Mouse (Mus musculus): Measurements from ENCODE around the gene Fbxl8. TPM values are rescaled to one million over a fixed set of nuclear protein-coding genes. Genes with fewer than 3 reads are reported as not detected.

Fbxl8 gene
- polyA plus RNA-seq, 1 experiment from 2014 or later = 4.9 TPM

DNA sequence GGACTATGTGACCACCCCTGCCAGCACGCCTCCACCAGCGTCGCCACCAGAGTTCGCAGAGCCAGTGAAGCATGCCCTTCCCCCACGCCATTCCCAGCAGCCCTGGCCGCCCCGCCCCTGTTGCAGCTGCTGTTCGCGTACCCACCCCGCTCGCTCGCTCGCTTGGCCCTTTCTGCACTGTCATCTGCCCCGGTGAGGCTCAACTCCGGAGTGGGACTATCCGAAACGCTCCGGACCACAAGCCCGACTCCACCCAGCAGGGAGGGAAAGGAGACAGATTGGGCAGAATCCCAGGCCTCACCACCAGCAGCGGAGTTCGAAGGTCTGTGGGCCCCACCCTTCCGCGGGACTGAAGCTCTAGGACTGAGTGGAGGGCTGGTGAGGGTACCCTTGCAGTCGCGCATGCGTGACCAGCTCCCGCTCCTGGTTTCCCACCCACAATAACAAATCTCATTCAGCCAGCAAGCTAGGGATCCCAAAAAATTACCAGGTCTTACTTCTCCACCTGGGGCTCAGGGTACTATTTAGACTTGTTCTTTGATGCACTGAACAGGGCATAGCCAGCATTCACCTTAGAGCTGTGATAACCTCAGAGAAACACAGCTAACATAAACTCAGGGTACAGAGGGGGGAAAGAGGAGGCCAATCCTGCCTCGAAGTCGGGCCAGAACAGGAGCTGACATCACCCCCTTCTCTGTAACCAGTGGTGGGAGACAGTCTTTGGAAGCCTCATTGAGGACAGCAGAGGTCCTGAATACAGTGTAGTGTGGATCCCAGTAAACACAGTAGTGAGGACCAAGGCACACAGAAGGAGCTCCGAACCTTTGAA is 12.1 kb downstream of the Fbxl8 start:
- peak overlapping the region; percentile 50 for H3K9ac ChIP-seq (ENCODE audit: low read length)
- WGBS = 4% methylated on average over 30 of the region's 30 CpGs

DNA sequence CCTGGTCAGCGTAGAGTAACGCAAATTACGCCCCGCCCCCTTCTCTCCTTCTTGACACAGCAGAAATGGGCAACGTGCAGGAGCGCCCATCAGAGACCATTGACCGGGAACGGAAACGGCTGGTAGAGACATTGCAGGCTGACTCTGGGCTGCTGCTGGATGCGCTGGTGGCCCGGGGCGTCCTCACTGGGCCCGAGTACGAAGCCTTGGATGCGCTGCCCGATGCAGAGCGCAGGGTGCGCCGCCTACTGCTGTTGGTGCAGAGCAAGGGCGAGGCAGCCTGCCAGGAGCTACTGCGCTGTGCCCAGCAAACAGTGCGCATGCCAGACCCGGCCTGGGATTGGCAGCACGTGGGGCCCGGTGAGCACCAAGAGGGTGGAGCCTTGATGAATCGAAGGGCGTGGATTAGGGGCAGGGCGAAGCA is 14.5 kb downstream of the Fbxl8 start:
- 4% methylated on average over 28 of the region's 28 CpGs for WGBS
- H3K27ac ChIP-seq (ENCODE audit: low read length) = no peak overlapping the region
- H3K4me3 ChIP-seq (ENCODE audit: low read length) = peak overlapping the region; percentile 27
- H3K27me3 ChIP-seq (ENCODE audit: control insufficient read depth, insufficient read depth, low read depth, low read length) = peaks cover 54% of the 10 kb centered on the region
- no peaks in the 10 kb centered on the region for H3K36me3 ChIP-seq (ENCODE audit: control insufficient read depth, insufficient read depth, low read length)
- peak; percentile 57 for ATAC-seq (ENCODE audit: low read depth)
- peaks cover 27% of the 10 kb centered on the region for H3K4me1 ChIP-seq (replicated peaks; ENCODE audit: control insufficient read depth, insufficient read depth, low read length)
- no peaks in the 10 kb centered on the region for H3K9me3 ChIP-seq (ENCODE audit: control insufficient read depth, low read length)
- H3K9ac ChIP-seq (ENCODE audit: low read length) = 0 out of 2 replicates have a peak overlapping the region, but pooled peaks have one; percentile 4
- H3K4me2 ChIP-seq (ENCODE audit: low read depth, low read length) = peak overlapping the region; percentile 48

More for the DNA sequence above, 12.1 kb downstream of the Fbxl8 start:
- Histone ChIP-seq H3K9me3 (ENCODE audit: control insufficient read depth, low read length) (no peaks in the 10 kb centered on the region), H3K4me2 (ENCODE audit: low read depth, low read length) (peak overlapping the region; percentile 74), H3K4me1 (replicated peaks; ENCODE audit: control insufficient read depth, insufficient read depth, low read length) (peaks cover 19% of the 10 kb centered on the region), H3K27ac (ENCODE audit: low read length) (no peak overlapping the region), H3K36me3 (ENCODE audit: control insufficient read depth, insufficient read depth, low read length) (no peaks in the 10 kb centered on the region), H3K27me3 (ENCODE audit: control insufficient read depth, insufficient read depth, low read depth, low read length) (peaks cover 71% of the 10 kb centered on the region), H3K4me3 (ENCODE audit: low read length) (peak overlapping the region; percentile 49)
- peak; percentile 58 for ATAC-seq (ENCODE audit: low read depth)

DNA sequence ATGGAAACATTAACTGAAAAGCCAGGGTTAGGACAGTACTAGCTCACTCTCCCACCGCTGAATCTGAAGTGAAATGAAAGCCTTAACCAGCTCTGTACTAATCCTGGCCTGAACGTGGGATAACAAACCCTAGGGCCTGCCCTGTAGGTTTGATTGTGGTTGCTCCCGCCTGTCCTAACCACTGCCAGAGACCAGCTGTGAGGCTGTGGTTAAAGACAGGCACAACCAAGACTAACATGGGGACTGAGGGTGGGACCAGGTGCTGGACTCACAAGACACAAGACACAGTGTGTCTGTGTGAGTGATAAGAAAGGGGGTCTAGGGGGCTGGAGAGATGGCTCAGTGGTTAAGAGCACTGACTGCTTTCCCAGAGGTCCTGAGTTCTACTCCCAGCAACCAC is 16.1 kb downstream of the Fbxl8 start:
- 70% methylated on average over 3 of the region's 3 CpGs for WGBS

DNA sequence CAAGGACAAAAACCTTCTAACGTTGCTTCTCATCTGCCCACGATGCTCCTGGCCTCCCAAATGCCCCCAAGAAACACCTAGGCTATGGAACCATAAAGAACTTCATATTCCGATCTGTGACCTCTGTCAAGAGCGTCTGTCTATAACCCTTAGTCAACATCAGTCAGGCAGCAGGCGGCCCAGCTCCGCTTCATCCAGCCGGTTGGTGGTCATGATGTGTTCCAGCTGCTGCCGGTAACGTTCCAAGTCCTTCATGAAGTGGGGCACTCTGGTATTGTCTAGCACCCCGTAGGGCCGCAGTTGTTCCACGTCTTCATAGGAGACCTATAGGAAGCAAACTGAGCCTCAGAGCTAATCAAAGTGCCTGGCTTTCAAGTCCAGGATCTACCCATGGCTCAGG is 17.4 kb downstream of the Fbxl8 start:
- no peaks in the 10 kb centered on the region for H3K9me3 ChIP-seq (ENCODE audit: control insufficient read depth, low read length)
- no peak overlapping the region for H3K4me3 ChIP-seq (ENCODE audit: low read length)
- H3K4me1 ChIP-seq (replicated peaks; ENCODE audit: control insufficient read depth, insufficient read depth, low read length) = peaks cover 18% of the 10 kb centered on the region
- H3K9ac ChIP-seq (ENCODE audit: low read length) = no peak overlapping the region
- H3K4me2 ChIP-seq (ENCODE audit: low read depth, low read length) = no peak overlapping the region
- WGBS = 63% methylated on average over 12 of the region's 12 CpGs
- no peaks in the 10 kb centered on the region for H3K36me3 ChIP-seq (ENCODE audit: control insufficient read depth, insufficient read depth, low read length)
- peak; percentile 57 for ATAC-seq (ENCODE audit: low read depth)
- no peak overlapping the region for H3K27ac ChIP-seq (ENCODE audit: low read length)
- H3K27me3 ChIP-seq (ENCODE audit: control insufficient read depth, insufficient read depth, low read depth, low read length) = peaks cover 25% of the 10 kb centered on the region

More for the DNA sequence above, 16.1 kb downstream of the Fbxl8 start:
- Histone ChIP-seq H3K27me3 (ENCODE audit: control insufficient read depth, insufficient read depth, low read depth, low read length) (peaks cover 38% of the 10 kb centered on the region), H3K9me3 (ENCODE audit: control insufficient read depth, low read length) (no peaks in the 10 kb centered on the region), H3K4me3 (ENCODE audit: low read length) (no peak overlapping the region), H3K36me3 (ENCODE audit: control insufficient read depth, insufficient read depth, low read length) (no peaks in the 10 kb centered on the region), H3K9ac (ENCODE audit: low read length) (no peak overlapping the region), H3K27ac (ENCODE audit: low read length) (no peak overlapping the region), H3K4me2 (ENCODE audit: low read depth, low read length) (no peak overlapping the region), H3K4me1 (replicated peaks; ENCODE audit: control insufficient read depth, insufficient read depth, low read length) (peaks cover 26% of the 10 kb centered on the region)
- ATAC-seq (ENCODE audit: low read depth) = no peak

DNA sequence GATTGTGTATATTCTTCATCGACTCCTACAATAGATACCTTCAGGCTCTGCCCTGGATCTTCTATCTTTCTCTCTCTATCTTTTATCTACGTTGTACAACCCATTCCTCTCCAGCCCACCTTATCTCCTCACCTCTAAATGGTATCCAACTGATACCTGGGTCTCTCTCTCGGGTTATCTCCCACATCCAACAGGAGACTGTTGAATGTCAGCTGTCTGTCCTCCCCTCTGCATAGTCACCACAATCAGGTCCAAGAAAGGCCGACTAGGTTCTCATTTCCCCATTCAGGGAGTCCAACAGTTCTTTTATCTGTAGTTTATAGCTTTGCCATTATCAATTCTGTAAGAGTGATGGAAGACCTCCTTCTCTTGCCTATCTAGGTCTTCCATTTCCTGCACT is 17.8 kb downstream of the Fbxl8 start:
- no peaks in the 10 kb centered on the region for H3K36me3 ChIP-seq (ENCODE audit: control insufficient read depth, insufficient read depth, low read length)
- no peak for ATAC-seq (ENCODE audit: low read depth)
- peaks cover 21% of the 10 kb centered on the region for H3K27me3 ChIP-seq (ENCODE audit: control insufficient read depth, insufficient read depth, low read depth, low read length)
- no peak overlapping the region for H3K27ac ChIP-seq (ENCODE audit: low read length)
- H3K4me3 ChIP-seq (ENCODE audit: low read length) = no peak overlapping the region
- no peaks in the 10 kb centered on the region for H3K9me3 ChIP-seq (ENCODE audit: control insufficient read depth, low read length)
- WGBS = 77% methylated on average over 4 of the region's 4 CpGs
- H3K4me2 ChIP-seq (ENCODE audit: low read depth, low read length) = no peak overlapping the region
- no peak overlapping the region for H3K9ac ChIP-seq (ENCODE audit: low read length)
- H3K4me1 ChIP-seq (replicated peaks; ENCODE audit: control insufficient read depth, insufficient read depth, low read length) = peaks cover 18% of the 10 kb centered on the region

DNA sequence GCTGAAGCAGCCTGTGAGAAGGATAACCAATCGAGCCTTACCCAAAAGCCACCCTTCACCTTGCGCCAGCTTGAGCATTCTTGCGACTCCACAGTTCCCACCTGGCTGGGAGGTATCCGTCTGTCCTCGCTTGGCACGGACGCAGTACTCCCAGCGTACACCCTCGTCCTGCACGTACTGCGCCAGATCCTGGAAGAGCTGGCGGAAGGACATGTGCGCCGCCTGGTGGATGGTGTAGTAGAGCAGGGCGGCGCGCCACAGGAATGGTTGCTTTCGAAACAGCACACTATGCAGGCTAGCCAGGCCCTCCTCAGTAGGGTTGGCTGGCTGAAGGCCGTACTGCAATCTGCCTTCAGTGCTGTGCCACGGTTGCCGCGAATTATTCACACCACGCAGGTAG is 18.6 kb downstream of the Fbxl8 start:
- peak; percentile 64 for ATAC-seq (ENCODE audit: low read depth)
- Histone ChIP-seq H3K4me3 (ENCODE audit: low read length) (no peak overlapping the region), H3K9ac (ENCODE audit: low read length) (no peak overlapping the region), H3K27me3 (ENCODE audit: control insufficient read depth, insufficient read depth, low read depth, low read length) (peaks cover 13% of the 10 kb centered on the region), H3K36me3 (ENCODE audit: control insufficient read depth, insufficient read depth, low read length) (no peaks in the 10 kb centered on the region), H3K27ac (ENCODE audit: low read length) (0 out of 2 replicates have a peak overlapping the region, but pooled peaks have one; percentile 26), H3K4me1 (replicated peaks; ENCODE audit: control insufficient read depth, insufficient read depth, low read length) (peaks cover 20% of the 10 kb centered on the region), H3K9me3 (ENCODE audit: control insufficient read depth, low read length) (no peaks in the 10 kb centered on the region), H3K4me2 (ENCODE audit: low read depth, low read length) (no peak overlapping the region)
- WGBS = 31% methylated on average over 23 of the region's 23 CpGs

DNA sequence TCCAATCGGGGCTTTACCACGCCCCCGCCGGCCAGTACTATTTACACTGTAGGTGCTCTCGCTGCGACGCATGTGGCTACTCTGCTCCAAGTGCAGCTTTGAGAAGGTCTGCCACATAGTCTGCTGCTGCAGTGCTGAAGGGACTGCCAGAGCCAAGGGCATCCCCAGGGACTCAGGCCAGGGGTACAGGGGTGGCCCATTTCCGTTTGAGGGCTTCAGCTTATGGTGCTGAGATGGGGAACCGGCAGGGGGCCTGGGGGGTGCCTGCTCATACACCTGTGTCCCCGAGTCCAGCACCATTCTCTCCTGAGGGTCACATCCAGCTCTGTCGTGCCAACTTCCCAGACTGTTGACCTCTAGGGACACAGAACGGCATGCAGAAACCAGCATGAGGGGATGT is 21.1 kb downstream of the Fbxl8 start:
- 48% methylated on average over 12 of the region's 12 CpGs for WGBS
- ATAC-seq (ENCODE audit: low read depth) = no peak
- no peaks in the 10 kb centered on the region for H3K9me3 ChIP-seq (ENCODE audit: control insufficient read depth, low read length)
- no peak overlapping the region for H3K4me3 ChIP-seq (ENCODE audit: low read length)
- no peak overlapping the region for H3K9ac ChIP-seq (ENCODE audit: low read length)
- no peak overlapping the region for H3K27ac ChIP-seq (ENCODE audit: low read length)
- H3K4me1 ChIP-seq (replicated peaks; ENCODE audit: control insufficient read depth, insufficient read depth, low read length) = peaks cover 29% of the 10 kb centered on the region
- no peak overlapping the region for H3K4me2 ChIP-seq (ENCODE audit: low read depth, low read length)
- no peaks in the 10 kb centered on the region for H3K36me3 ChIP-seq (ENCODE audit: control insufficient read depth, insufficient read depth, low read length)
- H3K27me3 ChIP-seq (ENCODE audit: control insufficient read depth, insufficient read depth, low read depth, low read length) = peaks cover 3% of the 10 kb centered on the region

DNA sequence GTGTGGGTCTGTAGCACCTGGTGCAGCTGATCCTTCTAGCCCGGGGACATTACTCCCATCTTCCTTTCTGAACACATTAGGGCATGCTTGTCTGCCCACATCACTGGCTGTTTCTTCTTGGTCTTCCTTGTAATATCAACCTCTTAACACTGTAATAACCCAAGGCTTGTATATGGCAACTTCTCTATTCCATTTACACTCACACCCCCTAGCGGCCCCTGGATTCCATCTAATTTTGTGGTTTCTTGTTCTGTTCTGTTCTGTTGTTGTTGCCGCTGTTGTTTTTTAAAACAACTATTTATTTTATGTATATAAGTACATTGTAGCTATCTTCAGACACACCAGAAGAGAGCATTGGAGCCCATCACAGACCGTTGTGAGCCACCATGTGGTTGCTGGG is 22.5 kb downstream of the Fbxl8 start:
- H3K4me2 ChIP-seq (ENCODE audit: low read depth, low read length) = no peak overlapping the region
- H3K9me3 ChIP-seq (ENCODE audit: control insufficient read depth, low read length) = no peaks in the 10 kb centered on the region
- ATAC-seq (ENCODE audit: low read depth) = no peak
- H3K27ac ChIP-seq (ENCODE audit: low read length) = no peak overlapping the region
- H3K4me1 ChIP-seq (replicated peaks; ENCODE audit: control insufficient read depth, insufficient read depth, low read length) = peaks cover 30% of the 10 kb centered on the region
- no peak overlapping the region for H3K4me3 ChIP-seq (ENCODE audit: low read length)
- WGBS = 82% methylated on average over 4 of the region's 4 CpGs
- no peaks in the 10 kb centered on the region for H3K36me3 ChIP-seq (ENCODE audit: control insufficient read depth, insufficient read depth, low read length)
- peaks cover 7% of the 10 kb centered on the region for H3K27me3 ChIP-seq (ENCODE audit: control insufficient read depth, insufficient read depth, low read depth, low read length)
- no peak overlapping the region for H3K9ac ChIP-seq (ENCODE audit: low read length)

DNA sequence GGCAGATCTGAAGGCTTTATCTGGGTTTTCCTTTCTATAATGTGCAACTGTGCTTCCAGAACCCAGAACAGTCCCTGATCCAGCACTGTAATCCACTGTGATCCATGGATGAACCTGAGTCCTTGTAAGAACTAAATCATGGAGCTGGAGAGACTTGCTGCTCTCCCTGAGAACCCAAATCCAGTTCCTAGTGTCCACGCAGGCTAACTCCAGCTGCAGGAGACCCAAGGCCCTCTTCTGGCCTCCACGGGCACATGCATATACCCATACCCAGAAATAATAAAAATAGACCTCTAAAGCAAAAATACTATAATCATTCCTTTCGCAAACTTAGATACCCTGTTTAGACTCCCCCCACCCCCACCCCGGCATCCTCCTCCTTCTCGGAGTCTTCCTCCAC is 23.8 kb downstream of the Fbxl8 start:
- WGBS = 82% methylated on average over 5 of the region's 5 CpGs
- H3K4me3 ChIP-seq (ENCODE audit: low read length) = no peak overlapping the region
- H3K4me1 ChIP-seq (replicated peaks; ENCODE audit: control insufficient read depth, insufficient read depth, low read length) = peaks cover 24% of the 10 kb centered on the region
- no peaks in the 10 kb centered on the region for H3K36me3 ChIP-seq (ENCODE audit: control insufficient read depth, insufficient read depth, low read length)
- H3K9ac ChIP-seq (ENCODE audit: low read length) = peak overlapping the region; percentile 65; the same call in 1 of the 2 replicates
- no peak overlapping the region for H3K27ac ChIP-seq (ENCODE audit: low read length)
- ATAC-seq (ENCODE audit: low read depth) = no peak
- H3K4me2 ChIP-seq (ENCODE audit: low read depth, low read length) = peak overlapping the region; percentile 63; the same call in 1 of the 2 replicates
- H3K9me3 ChIP-seq (ENCODE audit: control insufficient read depth, low read length) = no peaks in the 10 kb centered on the region
- H3K27me3 ChIP-seq (ENCODE audit: control insufficient read depth, insufficient read depth, low read depth, low read length) = peaks cover 7% of the 10 kb centered on the region
